Mouse (Mus musculus) spleen, adult 12 weeks (tissue): Measurements from ENCODE around the gene Plekha5.
"Not testable (repeated sequence)": the region's sequence is repeated elsewhere in the genome, so short reads cannot be mapped to it uniquely, and the experiment has no call there.

ENCODE experiments used
- DNase-seq: peaks from one replicate; pipeline ENCODE4 v3.0.0; 2022; ENCODE audit warnings: low spot score

Gene Plekha5

DNA sequence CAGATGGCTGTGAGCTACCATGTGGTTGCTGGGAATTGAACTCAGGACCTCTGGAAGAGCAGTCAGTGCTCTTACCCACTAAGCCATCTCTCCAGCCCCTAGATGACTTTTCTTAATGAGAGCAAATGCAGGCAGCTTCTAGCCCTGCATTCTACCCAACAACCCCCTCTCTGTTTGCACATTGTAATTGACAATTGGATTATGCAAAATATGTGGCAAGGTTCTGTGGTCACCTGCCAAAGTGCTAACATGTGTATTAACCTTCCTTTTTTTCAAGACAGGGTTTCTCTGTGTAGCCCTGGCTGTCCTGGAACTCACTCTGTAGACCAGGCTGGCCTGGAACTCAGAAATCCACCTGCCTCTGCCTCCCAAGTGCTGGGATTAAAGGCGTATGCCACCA is 109.0 kb downstream of the Plekha5 start:
- not testable (repeated sequence) for DNase-seq

DNA sequence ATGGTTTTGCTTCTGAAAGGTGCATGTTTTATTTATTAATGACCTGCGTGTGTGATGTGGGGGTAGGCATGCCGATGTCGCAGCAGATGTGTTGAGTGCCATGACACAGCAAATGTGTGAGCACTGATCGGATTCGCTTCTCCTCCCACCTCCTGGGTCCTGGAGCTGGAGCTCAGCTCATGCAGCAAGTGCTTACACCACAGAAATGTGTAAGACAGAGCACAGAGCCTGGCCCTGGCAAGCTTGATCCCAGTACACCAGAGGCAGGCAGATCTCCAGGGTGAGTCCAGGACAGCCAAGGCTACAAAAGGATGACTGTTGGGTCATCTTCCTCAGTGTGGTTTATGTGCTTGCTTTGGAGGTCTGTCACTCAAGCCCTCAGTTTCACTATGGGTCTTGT is 109.8 kb downstream of the Plekha5 start:
- no peak for DNase-seq

DNA sequence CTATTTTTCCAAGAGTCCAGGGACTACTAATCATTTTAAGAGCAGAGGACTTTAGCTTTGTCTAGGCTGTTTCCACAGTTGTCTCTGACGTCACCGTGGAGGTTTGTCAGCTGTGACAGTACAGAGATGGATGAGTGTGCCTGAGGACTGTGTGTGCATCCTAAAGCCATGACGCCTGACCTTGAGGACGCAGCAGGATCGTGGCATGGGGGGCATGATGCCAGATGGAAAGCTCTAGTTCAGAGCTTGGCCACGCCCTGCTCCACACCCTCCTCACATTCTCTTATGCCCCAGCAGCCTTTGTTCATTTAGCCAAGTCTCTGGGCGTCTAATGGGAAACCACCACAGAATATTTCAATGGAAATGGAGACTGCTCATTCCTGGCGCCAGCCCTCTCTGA is 111.7 kb downstream of the Plekha5 start:
- no peak for DNase-seq

DNA sequence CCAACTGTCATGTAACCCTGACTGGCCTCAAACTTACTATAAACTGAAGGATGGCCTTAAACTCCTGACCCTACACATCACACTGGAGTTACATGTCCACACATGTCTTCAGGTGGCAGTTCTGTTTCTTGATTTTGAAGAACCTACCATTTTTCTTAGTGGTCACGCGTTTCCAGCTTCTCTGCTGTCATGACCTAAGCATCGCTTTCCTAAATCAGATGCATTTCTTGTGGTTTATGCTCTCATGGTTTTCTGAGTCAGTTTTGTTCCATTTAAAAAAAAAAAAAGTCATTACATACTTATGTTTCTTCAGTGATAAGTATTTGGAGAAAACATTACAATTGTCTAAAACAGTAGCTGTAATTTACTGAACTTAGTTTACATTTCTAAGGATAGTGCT is 118.1 kb downstream of the Plekha5 start:
- DNase-seq = no peak

DNA sequence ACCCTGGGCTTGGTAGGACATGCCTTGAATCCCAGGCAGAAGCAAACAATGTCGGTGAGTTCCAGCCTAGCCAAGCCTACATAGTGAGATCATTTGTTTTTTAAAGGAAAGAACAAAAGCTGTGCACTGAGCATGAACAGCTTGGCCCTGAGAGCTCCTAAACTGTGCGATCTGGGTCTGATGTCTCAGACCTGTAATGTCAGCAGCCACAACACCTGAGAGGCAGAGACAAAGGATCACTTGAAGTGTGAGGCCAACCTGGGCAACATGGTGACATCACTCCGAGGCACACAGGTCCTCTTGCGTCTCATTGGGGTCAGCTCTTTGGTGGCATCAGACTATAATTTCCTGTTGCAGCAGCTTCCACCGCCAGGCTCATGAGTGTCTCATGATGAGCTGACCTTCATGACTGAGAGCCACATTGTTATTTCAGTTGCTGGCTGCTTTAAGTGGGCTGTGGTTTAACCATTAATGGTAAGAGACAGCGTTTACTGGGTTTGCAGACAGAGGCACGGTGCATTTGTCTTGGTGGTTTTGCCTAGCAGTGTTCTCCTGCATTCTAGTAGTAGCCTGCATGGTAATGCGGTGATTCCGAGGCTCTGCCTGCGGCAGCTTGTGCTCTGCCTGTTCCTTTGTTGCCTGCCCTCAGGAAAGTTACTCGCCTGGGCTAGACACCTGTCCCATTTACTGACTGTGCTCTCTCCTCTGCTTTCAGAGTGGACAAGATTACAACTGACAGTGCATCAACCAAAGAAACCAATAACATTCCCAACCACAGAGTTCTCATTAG is 119.3 kb downstream of the Plekha5 start:
- no peak for DNase-seq

DNA sequence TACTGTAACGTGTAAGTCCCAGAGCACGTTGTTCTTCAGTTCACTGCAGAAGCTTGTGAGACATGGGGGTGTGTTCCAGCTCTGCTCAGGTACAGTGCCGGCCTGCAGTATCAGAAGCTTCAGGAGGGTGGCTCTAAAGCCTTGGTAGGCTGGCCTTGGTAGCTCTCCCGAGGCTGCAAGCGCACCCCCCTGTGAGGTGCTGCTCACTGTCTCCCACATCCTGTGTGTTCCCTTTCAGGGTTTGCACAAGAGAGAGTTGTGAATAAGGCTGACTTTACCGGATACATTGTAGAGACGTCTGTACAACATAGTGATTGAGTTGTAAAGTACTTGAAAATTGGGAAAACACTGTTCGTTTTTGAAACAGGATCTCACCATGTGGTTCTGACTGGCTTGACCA is 122.2 kb downstream of the Plekha5 start:
- no peak for DNase-seq

DNA sequence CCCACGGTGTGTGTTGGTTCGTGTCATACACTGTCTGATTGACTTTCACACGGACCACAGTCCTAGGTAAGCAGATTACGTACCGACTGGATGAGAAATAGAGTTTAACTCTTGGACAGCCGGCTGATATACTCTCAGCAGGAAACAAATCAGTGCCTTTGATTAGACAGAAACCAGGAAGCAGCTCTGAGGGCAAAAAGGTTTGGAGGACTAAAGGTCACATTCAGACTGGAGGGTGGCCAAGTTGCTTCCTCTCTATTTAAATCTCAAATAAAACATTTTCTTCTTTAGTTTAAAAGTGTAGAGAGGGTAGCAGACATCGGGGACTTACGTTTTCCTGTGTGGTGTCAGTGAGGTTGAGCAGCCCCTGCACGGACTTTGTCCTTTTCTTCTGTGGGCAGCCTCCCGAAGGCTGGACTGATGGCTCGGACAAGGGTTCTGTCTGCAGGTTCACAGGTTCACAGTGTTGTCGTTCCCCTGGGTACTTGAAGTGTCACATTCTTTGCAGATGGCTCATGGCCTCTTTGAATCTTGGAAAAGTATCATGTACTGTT is 122.9 kb downstream of the Plekha5 start:
- no peak for DNase-seq

DNA sequence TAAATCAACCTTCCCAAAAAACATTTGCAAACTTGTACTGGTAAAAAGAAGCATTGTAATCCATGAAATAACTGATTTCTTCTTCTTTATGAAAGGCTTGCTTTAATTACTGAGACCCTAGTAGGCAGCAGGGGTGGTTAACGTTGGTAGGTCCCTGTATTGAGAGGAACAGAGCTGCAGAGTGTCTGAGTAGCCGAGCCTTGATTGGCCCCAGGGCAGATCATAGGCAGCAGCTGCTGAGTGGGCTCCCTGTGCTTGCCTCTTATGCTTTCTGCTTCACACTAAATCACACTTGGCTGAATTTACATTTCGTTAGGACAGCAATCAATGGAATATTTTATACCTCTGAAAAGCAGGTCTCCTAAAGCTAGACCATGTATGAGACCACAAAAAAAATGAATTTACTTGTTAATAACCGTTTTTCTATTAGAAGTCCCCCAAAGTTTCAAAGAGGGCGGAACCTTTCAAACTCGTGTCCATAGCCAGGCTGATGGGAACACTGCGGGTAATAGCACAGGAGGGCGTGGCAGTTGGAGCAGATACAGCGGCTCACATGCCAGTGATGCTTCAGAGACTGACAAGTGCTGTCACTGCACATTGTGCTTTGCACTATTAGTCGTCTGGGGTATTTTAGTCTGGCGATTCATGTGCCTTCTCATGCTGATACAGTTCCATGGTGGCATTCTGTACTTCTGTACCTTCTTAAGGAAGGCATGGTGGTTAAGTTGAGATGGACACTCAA is 123.5 kb downstream of the Plekha5 start:
- no peak for DNase-seq

DNA sequence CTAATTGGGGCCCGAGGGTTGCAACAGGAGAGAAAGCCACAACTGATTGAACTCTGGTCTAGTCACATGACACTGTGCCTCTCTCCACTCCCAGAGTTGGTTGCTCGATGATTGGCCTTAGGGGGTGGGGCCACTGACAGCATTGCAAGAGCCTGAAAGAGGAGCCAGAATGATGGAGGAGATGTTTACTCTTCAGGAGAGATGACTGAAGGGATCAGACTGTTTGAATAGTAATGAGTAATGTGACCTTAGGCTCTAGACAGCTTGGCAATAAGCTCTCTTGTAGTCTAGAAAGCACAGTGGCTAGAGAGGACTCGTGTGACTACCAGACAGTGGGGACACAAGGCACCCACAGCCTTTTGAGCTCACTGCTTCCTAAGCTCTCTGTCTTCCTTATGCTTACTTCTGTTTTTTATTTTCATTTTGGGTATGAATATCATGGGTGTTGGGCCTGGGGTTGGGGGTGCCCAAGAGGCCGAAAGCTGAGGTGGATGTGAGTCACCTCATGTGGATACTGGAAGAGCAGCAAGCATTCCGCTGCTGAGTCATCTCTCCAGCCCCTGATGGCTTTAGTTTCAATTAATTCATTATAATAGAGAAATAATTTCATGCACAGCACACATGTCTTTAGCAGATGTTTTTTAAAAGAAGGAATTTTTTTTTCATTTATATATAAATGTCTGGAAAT is 124.4 kb downstream of the Plekha5 start:
- no peak for DNase-seq

DNA sequence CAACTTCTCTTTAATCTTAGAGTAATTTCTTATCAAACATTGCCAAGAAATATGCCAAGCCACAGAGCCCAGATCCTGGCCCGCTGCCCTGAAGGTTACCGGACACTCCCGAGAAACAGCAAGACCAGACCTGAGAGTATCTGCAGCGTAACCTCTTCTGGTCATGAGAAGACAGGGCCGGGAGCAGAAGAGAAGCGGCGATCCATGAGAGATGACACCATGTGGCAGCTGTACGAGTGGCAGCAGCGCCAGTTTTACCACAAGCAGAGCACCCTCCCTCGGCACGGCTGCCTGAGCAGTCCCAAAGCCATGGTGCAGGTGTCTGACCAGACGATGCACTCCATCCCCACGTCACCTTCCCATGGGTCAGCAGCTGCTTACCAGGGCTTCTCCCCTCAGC is 126.9 kb downstream of the Plekha5 start:
- DNase-seq = no peak

DNA sequence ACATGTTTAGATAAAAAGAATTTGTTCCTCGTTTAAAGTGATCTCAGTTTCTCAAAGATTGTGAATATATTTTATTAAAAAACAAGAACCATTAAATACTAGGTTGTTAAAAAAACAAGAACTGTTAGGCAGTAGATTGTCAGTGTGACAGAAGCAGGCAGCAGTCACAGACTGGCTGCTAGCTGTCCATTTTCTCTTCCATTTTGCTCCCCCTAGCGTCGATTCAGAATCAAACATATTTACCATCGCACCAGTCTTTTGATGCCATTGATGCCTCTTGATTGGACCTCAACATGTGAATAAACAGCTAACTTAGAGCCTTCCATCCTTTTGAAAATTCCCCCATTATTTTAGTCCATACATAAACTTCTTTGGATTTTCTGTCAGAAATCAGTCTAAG is 130.4 kb downstream of the Plekha5 start:
- no peak for DNase-seq

DNA sequence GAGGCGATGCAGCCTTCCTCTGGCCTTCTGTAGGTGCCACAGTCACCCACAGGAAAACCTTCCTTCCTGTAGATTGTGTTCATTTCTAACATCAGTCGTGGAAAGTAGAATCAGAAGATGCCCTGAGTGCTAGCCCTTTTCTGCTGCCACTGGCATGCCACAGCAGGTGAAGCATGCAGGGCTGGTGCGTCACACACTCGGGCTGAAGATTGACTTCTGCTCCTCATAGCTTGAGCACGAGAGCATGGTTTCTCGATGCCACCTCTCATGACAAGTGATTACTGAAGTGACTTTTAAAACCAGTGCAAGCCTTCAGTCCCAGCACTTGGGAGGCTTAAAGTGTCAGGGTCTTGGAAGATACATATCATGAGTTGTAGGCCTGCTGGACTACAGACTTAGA is 135.6 kb downstream of the Plekha5 start:
- DNase-seq = no peak

DNA sequence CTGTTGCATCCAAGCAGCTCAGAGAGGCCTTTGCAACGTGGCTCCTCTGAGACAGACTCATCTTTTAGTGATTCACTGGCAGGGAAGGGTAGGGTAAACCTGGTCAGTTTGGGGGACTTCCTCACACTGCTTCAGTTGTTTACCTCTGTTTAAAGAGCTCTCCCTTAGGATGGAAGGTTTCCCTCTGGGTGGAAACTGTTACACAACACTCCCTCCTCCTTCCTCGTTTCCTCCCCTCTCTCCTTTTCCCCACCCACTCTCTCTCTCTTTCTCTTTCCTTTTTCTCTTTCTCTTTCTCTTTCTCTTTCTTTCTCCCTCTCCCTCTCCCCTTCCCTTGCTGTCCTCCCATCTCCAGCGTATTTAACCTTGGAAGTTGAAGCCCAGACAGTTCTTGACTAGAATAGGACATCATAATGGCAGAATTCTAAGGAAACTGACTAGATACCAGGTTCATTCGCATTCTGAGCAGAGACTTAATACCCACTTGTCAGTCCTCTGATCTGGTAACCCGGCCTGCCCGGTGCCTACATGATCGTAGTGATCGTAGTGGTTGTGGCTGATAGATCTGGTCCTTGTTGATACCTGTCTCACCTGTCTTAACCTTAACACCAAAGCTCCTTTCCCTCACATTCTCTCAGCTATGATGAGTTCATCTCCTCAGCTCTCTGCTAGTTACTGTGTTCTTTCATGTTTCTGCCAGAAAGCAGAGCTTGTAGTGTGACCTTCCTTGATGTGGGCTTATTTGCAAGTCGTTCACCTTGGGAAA is 137.5 kb downstream of the Plekha5 start:
- no peak for DNase-seq

DNA sequence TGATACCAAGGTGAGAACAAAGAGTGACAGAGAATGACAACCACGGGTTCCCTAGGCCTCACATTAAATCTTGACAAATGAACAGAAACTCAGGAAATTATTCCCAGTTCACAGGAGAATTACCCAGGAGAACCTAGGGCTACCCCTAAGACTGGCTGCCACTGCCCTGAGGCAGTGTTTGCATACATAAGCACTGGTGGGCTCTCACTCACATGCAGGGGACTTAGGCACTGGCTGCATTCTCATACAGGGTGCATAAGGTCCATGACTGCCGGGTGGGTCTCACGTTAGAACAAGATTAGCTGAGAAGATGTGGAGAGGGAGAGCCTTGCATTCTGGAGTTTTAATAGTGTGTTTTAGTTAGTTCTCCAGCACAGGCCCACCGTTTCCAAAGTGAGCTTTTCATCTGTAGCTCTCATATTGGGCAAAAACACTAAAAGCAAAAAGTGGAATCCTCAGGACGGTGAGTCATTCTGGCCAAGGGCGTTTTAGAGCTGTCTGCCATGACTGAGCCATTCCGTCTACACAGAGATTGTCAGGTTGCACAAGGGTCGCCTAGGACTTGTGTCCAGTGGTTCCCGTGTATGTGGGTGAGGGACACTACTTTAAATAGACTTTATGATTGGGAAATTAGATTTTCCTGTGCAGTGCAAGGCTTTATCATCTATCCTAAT is 138.2 kb downstream of the Plekha5 start:
- DNase-seq = no peak

DNA sequence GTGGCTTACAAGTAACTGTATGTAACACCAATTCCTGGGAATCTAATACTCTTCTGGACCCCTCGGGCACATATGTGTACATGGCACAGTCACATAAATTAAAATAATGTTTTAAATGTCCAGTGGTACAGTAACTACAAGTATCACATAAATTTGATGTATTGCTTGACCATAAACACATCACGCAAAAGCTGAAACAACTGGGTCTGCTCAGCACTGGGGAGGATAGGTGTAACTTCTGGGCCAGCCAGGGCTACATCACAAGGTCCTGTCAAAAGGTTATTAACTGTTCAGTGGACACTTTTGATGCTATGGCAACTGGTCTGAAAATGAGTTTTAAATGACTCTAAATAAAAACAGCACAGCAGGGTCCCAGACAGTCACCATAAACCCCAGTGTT is 143.3 kb downstream of the Plekha5 start:
- DNase-seq = no peak

DNA sequence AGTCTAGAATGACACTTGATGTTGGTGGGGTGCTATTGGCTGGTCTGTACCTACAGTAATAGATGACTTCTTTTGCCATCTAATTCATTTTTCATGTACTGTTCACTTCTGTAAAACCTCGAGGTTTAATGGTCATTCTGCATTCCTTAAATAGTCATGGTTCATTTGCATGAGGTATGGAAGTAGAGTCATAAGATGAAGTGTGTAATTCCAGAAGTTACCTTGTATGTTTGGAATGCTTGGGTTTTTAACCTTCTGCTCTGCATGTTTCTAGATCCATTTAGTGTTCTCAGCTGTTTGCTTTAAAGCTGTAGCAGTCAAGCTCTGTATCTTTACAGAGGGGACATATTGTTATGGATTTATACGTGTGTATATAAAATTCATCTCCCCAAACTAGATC is 144.0 kb downstream of the Plekha5 start:
- no peak for DNase-seq

DNA sequence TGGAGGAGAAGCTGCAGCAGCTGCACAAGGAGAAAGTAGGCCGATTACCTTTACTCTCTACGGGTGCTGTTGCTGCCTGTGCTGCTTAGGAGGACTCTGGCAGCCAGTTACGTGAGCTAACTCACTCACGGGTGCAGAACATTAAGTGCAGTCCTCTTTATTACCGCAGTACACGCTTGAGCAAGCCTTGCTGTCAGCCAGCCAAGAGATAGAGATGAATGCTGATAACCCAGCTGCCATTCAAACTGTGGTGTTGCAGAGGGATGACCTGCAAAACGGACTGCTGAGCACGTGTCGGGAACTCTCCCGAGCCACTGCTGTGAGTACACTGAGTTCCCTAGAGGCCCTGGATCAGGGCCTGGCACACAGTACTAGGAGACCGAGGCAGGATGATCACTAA is 146.3 kb downstream of the Plekha5 start:
- no peak for DNase-seq

DNA sequence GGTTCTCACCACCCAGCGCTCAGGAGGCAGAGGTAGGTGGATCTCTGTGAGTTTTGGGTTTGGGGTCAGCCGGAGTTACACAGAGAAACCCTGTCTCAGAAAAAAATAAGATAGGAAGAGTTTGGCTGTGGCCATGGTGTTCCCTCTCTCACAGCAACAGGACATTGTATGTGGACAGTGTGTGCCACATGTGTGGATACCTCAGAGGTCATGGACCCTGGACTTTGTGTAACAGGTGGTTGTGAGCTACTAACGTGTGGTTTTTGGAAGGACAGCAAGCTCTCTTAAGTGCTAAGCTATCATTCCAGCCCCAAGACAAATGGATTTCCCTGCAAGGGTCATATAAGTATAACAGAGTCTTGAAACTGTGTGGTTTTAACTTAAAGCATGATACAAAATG is 151.1 kb downstream of the Plekha5 start:
- DNase-seq = no peak

DNA sequence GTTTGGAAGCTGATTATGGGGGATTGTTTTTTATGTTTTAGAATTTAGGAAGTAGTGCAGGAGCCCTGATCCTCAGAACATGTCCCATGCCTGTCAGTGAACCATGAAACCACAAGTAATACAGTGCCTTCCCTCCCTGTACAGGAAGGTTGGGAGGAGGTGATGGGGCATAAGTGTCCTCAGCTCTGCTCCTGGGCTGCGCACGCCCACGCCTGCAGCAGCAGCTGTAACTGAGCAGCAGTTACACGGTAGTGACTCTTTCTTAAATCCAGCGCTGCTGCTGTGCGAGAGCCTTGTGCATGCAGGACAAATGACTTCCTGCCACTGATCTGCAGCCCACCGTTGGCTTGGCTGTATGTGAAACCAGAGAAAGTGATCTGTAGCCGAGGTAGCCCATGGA is 152.3 kb downstream of the Plekha5 start:
- DNase-seq = no peak

DNA sequence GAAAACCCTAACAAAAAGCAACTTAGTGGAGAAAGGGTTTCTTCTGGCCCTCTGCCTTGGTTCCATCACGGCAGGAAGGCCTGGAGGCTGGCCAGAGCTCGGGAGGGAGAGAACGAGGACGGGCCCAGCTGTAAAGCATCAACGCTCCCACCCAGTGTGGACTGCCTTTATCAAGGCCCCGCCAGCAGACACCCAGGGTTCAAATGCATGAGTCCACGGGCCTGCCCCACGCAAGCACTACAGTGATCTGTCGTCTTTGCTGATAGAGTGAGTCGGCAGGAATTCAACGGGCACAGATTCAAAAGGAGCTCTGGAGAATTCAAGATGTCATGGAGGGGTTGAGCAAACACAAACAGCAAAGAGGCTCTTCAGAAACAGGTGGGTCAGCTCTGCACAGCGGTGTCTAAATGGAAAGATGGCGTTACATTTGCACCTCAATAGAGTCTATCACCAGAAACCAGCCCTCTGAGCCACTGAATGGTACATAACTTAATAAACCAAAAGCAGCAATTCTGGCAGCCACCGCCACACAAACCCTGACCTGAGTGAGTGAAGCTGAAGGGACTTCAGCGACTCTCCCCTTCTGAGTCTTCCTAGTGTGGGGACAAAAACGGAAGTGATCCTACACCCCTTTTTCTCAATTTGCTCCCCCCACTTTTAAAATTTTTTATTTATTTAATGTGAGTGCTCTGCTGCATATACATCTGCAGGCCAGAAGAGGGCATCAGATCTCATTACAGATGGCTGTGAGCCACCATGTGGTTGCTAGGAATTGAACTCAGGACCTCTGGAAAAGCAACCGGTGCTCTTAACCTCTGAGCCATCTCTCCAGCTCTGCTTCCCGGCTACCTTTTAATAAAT is 153.3 kb downstream of the Plekha5 start:
- DNase-seq = no peak

DNA sequence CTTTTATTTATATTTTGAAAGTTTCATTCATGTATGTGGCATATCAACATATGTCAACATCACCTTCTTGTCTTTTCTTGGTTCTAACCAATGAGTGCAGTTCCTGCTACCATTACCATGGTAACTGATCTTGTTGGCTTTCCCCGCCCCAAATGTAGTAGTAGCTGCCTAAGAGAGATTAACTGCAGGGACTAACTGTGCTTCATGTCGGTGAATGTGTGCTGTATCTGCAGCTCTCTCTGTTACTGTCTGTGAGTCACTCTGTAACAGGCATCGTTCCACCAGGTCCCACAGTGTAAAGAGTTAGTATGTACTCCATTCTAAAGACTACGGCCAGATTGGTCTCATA is 153.9 kb downstream of the Plekha5 start:
- DNase-seq = no peak
